Mouse (Mus musculus): ENCODE measurements around the gene Stat3.

GRCm38 (mm10) chr11:100887236-100887635 lies 52.1 kb downstream of the Stat3 start:
- TF ChIP-seq CTCF (IDR thresholded peaks at IDR 0.05; ENCODE audit: borderline replicate concordance, insufficient read depth, low read depth, low read length) = no peak
- TF ChIP-seq POLR2A (IDR thresholded peaks at IDR 0.05; ENCODE audit: borderline replicate concordance, insufficient read depth, low read length) = no peak

Measured in cerebellum, adult 2 months (tissue).